Comparison of ENCODE assay signal across 8 mouse cellular contexts in genomic region chr4:62735878-62736277, GRCm38 (mm10).
DNase-seq lines count a peak whose midpoint lies in the region; ATAC-seq and TF ChIP-seq lines count a peak whose summit lies in the region.

No protein-coding gene starts in this region.

- no peak for TF ChIP-seq POLR2A in ES-Bruce4 (IDR thresholded peaks at IDR 0.05; ENCODE audit: insufficient read depth, low read length)
- TF ChIP-seq POLR2A in cerebellum, adult 2 months (IDR thresholded peaks at IDR 0.05; ENCODE audit: borderline replicate concordance, insufficient read depth, low read length) = no peak

- ATAC-seq in hindbrain, embryonic 16.5 days = 0 out of 2 replicates have a peak, but pooled peaks have one; percentile 24
- ATAC-seq in hindbrain, embryonic 12.5 days (ENCODE audit: low FRiP score) = no peak
- no peak for ATAC-seq in intestine, embryonic 16.5 days

- no peak overlapping the region for H3K27ac ChIP-seq in hindbrain, embryonic 16.5 days (ENCODE audit: low read depth, low read length)
- H3K27ac ChIP-seq in hindbrain, embryonic 12.5 days = no peak overlapping the region
- H3K27ac ChIP-seq in ES-Bruce4 (ENCODE audit: insufficient read depth, low read length) = no peak overlapping the region
- no peak overlapping the region for H3K27ac ChIP-seq in cerebellum, adult 2 months (ENCODE audit: insufficient read depth, low read length)
- peak overlapping the region; percentile 60 for H3K27ac ChIP-seq in intestine, embryonic 16.5 days (ENCODE audit: low read length)

- no peak overlapping the region for H3K4me2 ChIP-seq in hindbrain, embryonic 16.5 days (ENCODE audit: low read length)
- no peak overlapping the region for H3K4me2 ChIP-seq in hindbrain, embryonic 12.5 days (replicated peaks)
- H3K4me2 ChIP-seq in intestine, embryonic 16.5 days (ENCODE audit: low read depth, low read length) = no peak overlapping the region

- H3K4me1 ChIP-seq in hindbrain, embryonic 16.5 days (ENCODE audit: control insufficient read depth, insufficient read depth, low read depth, low read length) = peaks cover 10% of the 10 kb centered on the region
- peaks cover 30% of the 10 kb centered on the region for H3K4me1 ChIP-seq in hindbrain, embryonic 12.5 days
- H3K4me1 ChIP-seq in ES-Bruce4 (ENCODE audit: control insufficient read depth, insufficient read depth, low read length) = no peaks in the 10 kb centered on the region
- peaks cover 20% of the 10 kb centered on the region for H3K4me1 ChIP-seq in cerebellum, adult 2 months (ENCODE audit: control insufficient read depth, insufficient read depth, low read length)
- H3K4me1 ChIP-seq in intestine, embryonic 16.5 days (ENCODE audit: control insufficient read depth, insufficient read depth, low read length) = peaks cover 43% of the 10 kb centered on the region

- intact Hi-C loops in gastrocnemius, postnatal 36 days (cut with DNase I) = no loop called here

- WGBS in hindbrain, embryonic 16.5 days = 52% methylated on average over 9 of the region's 9 CpGs
- 74% methylated on average over 9 of the region's 9 CpGs for WGBS in hindbrain, embryonic 12.5 days
- 12% methylated on average over 9 of the region's 9 CpGs for WGBS in cerebellum, adult 2 months
- WGBS in intestine, embryonic 16.5 days = 59% methylated on average over 9 of the region's 9 CpGs

- H3K4me3 ChIP-seq in hindbrain, embryonic 16.5 days (ENCODE audit: low read length) = no peak overlapping the region
- no peak overlapping the region for H3K4me3 ChIP-seq in hindbrain, embryonic 12.5 days
- H3K4me3 ChIP-seq in ES-Bruce4 (ENCODE audit: low read depth, low read length) = peak overlapping the region; percentile 11
- H3K4me3 ChIP-seq in cerebellum, adult 2 months (replicated peaks; ENCODE audit: insufficient read depth, low read depth, low read length) = no peak overlapping the region
- H3K4me3 ChIP-seq in intestine, embryonic 16.5 days (ENCODE audit: low read length) = no peak overlapping the region

- no peaks in the 10 kb centered on the region for H3K27me3 ChIP-seq in hindbrain, embryonic 16.5 days (replicated peaks; ENCODE audit: control insufficient read depth, insufficient read depth, low read length)
- no peaks in the 10 kb centered on the region for H3K27me3 ChIP-seq in hindbrain, embryonic 12.5 days
- H3K27me3 ChIP-seq in ES-Bruce4 (ENCODE audit: control insufficient read depth, insufficient read depth, low read length, poor library complexity, severe bottlenecking) = no peaks in the 10 kb centered on the region
- H3K27me3 ChIP-seq in cerebellum, adult 2 months (ENCODE audit: control insufficient read depth, insufficient read depth, low read length) = no peaks in the 10 kb centered on the region
- H3K27me3 ChIP-seq in intestine, embryonic 16.5 days (replicated peaks; ENCODE audit: control insufficient read depth, insufficient read depth, low read length) = no peaks in the 10 kb centered on the region

- TF ChIP-seq EP300 in ES-Bruce4 (IDR thresholded peaks at IDR 0.05; ENCODE audit: insufficient read depth, low read depth, low read length) = no peak

- no peak for TF ChIP-seq CTCF in ES-Bruce4 (IDR thresholded peaks at IDR 0.05; ENCODE audit: low read depth, low read length)
- no peak for TF ChIP-seq CTCF in cerebellum, adult 2 months (IDR thresholded peaks at IDR 0.05; ENCODE audit: borderline replicate concordance, insufficient read depth, low read depth, low read length)

- DNase-seq in cerebellum, adult 2 months = peak; percentile 38 to 46
- no peak for DNase-seq in c-Kit-positive CD71-positive TER-119-positive erythroid progenitor cells, embryonic 14.5 days (ENCODE audit: low spot score)
- DNase-seq in gastrocnemius, postnatal 36 days = no peak
- no peak for DNase-seq in left cerebral cortex, adult 8-10 months (ENCODE audit: low spot score in 2 of 2)

- no peaks in the 10 kb centered on the region; the same call in 1 of the 2 replicates for H3K9me3 ChIP-seq in hindbrain, embryonic 16.5 days (ENCODE audit: control insufficient read depth, low read length)
- H3K9me3 ChIP-seq in hindbrain, embryonic 12.5 days (replicated peaks) = no peaks in the 10 kb centered on the region
- H3K9me3 ChIP-seq in ES-Bruce4 (replicated peaks; ENCODE audit: control insufficient read depth, insufficient read depth, low read length, poor library complexity, severe bottlenecking) = no peaks in the 10 kb centered on the region
- H3K9me3 ChIP-seq in intestine, embryonic 16.5 days (ENCODE audit: control insufficient read depth, low read length) = no peaks in the 10 kb centered on the region

- H3K36me3 ChIP-seq in hindbrain, embryonic 16.5 days (ENCODE audit: control insufficient read depth, insufficient read depth, low read length) = no peaks in the 10 kb centered on the region
- no peaks in the 10 kb centered on the region for H3K36me3 ChIP-seq in hindbrain, embryonic 12.5 days
- H3K36me3 ChIP-seq in ES-Bruce4 (ENCODE audit: control insufficient read depth, insufficient read depth, low read length, poor library complexity, severe bottlenecking) = no peaks in the 10 kb centered on the region
- no peaks in the 10 kb centered on the region for H3K36me3 ChIP-seq in intestine, embryonic 16.5 days (ENCODE audit: control insufficient read depth, insufficient read depth, low read length)

- no peak overlapping the region for H3K9ac ChIP-seq in hindbrain, embryonic 16.5 days (ENCODE audit: low read depth, low read length)
- H3K9ac ChIP-seq in hindbrain, embryonic 12.5 days = no peak overlapping the region
- H3K9ac ChIP-seq in ES-Bruce4 (ENCODE audit: low read depth, poor library complexity, severe bottlenecking) = no peak overlapping the region
- peak overlapping the region; percentile 35; the same call in 1 of the 2 replicates for H3K9ac ChIP-seq in intestine, embryonic 16.5 days (ENCODE audit: low read depth, low read length)

Comparison
In these comparisons a context has a peak if more than half of its experiments do, and no peak if none do; other contexts are left out.
1. DNase-seq: peak in cerebellum, adult 2 months (2 of 2); none in c-Kit-positive CD71-positive TER-119-positive erythroid progenitor cells, embryonic 14.5 days (single experiment), gastrocnemius, postnatal 36 days (0 of 2) and left cerebral cortex, adult 8-10 months (0 of 2).